Mouse (Mus musculus): ENCODE measurements around the gene Izumo4.

DNA sequence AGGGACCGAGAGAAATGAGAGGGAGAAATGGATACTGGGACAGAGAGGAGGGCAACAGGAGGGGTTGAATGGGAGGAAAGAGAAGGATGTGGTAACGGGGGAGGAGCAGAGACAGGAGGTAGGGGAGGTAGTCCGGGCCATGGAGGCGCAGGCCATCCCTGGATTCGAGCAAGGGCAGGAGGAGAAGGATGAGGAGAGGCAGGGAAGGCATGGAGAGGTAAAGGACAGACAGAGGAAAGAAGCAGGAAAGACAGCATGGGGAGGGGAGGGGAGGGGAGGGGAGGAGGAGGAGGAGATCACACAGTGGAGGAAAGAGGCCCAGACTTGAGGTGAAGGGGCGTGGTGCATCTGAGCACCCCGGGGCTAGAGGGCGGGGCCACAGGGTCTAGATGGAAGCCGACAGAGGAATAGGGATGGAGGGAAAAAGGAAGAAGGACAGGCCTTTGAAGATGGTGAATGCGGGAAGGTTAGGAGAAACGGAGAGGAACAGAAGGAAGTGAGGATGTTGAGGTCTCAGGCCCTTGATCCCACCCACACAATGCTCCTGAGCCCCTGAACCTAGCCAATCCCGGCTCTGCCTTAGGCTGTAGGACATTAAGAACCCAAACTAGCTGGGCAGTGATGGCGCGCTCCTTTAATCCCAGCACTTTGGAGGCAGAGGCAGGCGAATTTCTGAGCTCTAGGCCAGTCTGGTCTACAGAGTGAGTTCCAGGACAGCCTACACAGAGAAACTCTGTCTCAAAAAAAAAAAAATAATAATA is 44.9 kb upstream of the Izumo4 start, which contains the start of gene Btbd2:
- TF ChIP-seq POLR2AphosphoS2 (IDR thresholded peaks at IDR 0.05; ENCODE audit: insufficient read length, low read depth): no peak
- no peak for TF ChIP-seq E2F4 (IDR thresholded peaks at IDR 0.05; ENCODE audit: insufficient read depth)
- no peak for TF ChIP-seq USF1 (IDR thresholded peaks at IDR 0.05; ENCODE audit: low read depth)

All from myocyte (in vitro differentiated cells).